Mouse (Mus musculus) heart, embryonic 13.5 days (tissue): Measurements from ENCODE around the gene Ephb4. TPM values are rescaled to one million over a fixed set of nuclear protein-coding genes. Genes with fewer than 3 reads are reported as not detected.
A peak's percentile ranks its signal among the peaks of the same experiment; 100 is the strongest.

Source experiments
- ATAC-seq: fragments of 200-750 bp; cut with Nextera tagmentation; 2 replicates; pipeline ENCODE4 v1.8.0; 2017; ENCODE audit warnings: moderate TSS enrichment; ENCODE audit not compliant: insufficient number of reproducible peaks, low FRiP score, low TSS enrichment; ENCODE audit errors: extremely low read depth
- H3K27ac ChIP-seq: fragments of 300-500 bp; sonication (generic); replicated peaks from 2 replicates; pipeline ENCODE4 v1.5.1; 2015; ENCODE audit warnings: moderate library complexity, mild to moderate bottlenecking, inconsistent platforms
- H3K27me3 ChIP-seq: fragments of 300-500 bp; sonication (generic); replicated peaks from 2 replicates; pipeline ENCODE4 v1.6.1; 2015; ENCODE audit warnings: mild to moderate bottlenecking, inconsistent platforms
- H3K36me3 ChIP-seq: fragments of 300-500 bp; sonication (generic); 2 replicates; pipeline ENCODE4 v1.6.1; 2015; ENCODE audit warnings: mild to moderate bottlenecking, inconsistent platforms
- H3K4me1 ChIP-seq: fragments of 300-500 bp; sonication (generic); 2 replicates; pipeline ENCODE4 v1.6.1; 2015; ENCODE audit warnings: inconsistent platforms
- H3K4me2 ChIP-seq: fragments of 300-500 bp; sonication (generic); 2 replicates; pipeline ENCODE4 v1.6.1; 2015; ENCODE audit warnings: inconsistent platforms, mild to moderate bottlenecking, moderate library complexity
- H3K4me3 ChIP-seq: fragments of 300-500 bp; sonication (generic); 2 replicates; pipeline ENCODE4 v1.5.1; 2015; ENCODE audit warnings: moderate library complexity, mild to moderate bottlenecking, inconsistent platforms
- H3K9ac ChIP-seq: fragments of 300-500 bp; sonication (generic); 2 replicates; pipeline ENCODE4 v1.6.1; 2015; ENCODE audit warnings: inconsistent platforms, mild to moderate bottlenecking, moderate library complexity
- H3K9me3 ChIP-seq: fragments of 300-500 bp; sonication (generic); 2 replicates; pipeline ENCODE4 v1.6.1; 2016; ENCODE audit warnings: inconsistent platforms
- WGBS: fragments of 180-500 bp; shearing (Covaris S2); methylation state at CpG from one replicate; pipeline ENCODE4 v1.1.7; 2015; ENCODE audit warnings: mixed read lengths; 5-methylcytosine and 5-hydroxymethylcytosine counted together
- polyA plus RNA-seq: library from polyadenylated mRNA; unstranded; fragments of >200 nt; fragmentation: Nextera tagmentation; extraction: Ambion mirVana; gene quantifications from 2 replicates; pipeline ENCODE4 v1.2.1, GENCODE M21; 2015

The Ephb4 gene
- polyA plus RNA-seq, 1 experiment from 2014 or later = 37.6 TPM

GRCm38 (mm10) chr5:137347856-137348255, 2.1 kb upstream of the Ephb4 start:
- peak overlapping the region; percentile 70 for H3K4me2 ChIP-seq
- H3K27ac ChIP-seq = peak overlapping the region; percentile 98
- no peaks in the 10 kb centered on the region for H3K27me3 ChIP-seq
- H3K4me3 ChIP-seq = peak overlapping the region; percentile 76
- ATAC-seq = no peak
- no peaks in the 10 kb centered on the region; the same call in 1 of the 2 replicates for H3K9me3 ChIP-seq
- 17% methylated on average over 7 of the region's 7 CpGs for WGBS
- H3K36me3 ChIP-seq = peaks cover 5% of the 10 kb centered on the region; the same call in 1 of the 2 replicates
- H3K9ac ChIP-seq = peak overlapping the region; percentile 83
- peaks cover 53% of the 10 kb centered on the region for H3K4me1 ChIP-seq

- under 1% methylated on average over 33 of the region's 33 CpGs for WGBS
- peaks cover 60% of the 10 kb centered on the region for H3K4me1 ChIP-seq
These were observed 1.2 kb upstream of the Ephb4 start for GRCm38 (mm10) chr5:137348482-137349383.

GRCm38 (mm10) chr5:137350205-137351057, 522 bp downstream of the Ephb4 start:
- no peaks in the 10 kb centered on the region for H3K27me3 ChIP-seq
- H3K27ac ChIP-seq = peak overlapping the region; percentile 98
- peaks cover 29% of the 10 kb centered on the region for H3K36me3 ChIP-seq
- H3K4me1 ChIP-seq = peaks cover 70% of the 10 kb centered on the region
- no peaks in the 10 kb centered on the region for H3K9me3 ChIP-seq
- WGBS = under 1% methylated on average over 54 of the region's 55 CpGs
- ATAC-seq = peak; percentile 18; the same call in 1 of the 2 replicates
- H3K4me2 ChIP-seq = peak overlapping the region; percentile 70
- H3K9ac ChIP-seq = peak overlapping the region; percentile 94
- peak overlapping the region; percentile 76 for H3K4me3 ChIP-seq

More at GRCm38 (mm10) chr5:137348482-137349383, 1.2 kb upstream of the Ephb4 start:
- peak overlapping the region; percentile 98 for H3K27ac ChIP-seq
- peaks cover 12% of the 10 kb centered on the region for H3K36me3 ChIP-seq
- no peaks in the 10 kb centered on the region; the same call in 1 of the 2 replicates for H3K9me3 ChIP-seq
- peak overlapping the region; percentile 83 for H3K9ac ChIP-seq
- peak; percentile 21; the same call in 1 of the 2 replicates for ATAC-seq
- no peaks in the 10 kb centered on the region for H3K27me3 ChIP-seq
- H3K4me3 ChIP-seq = peak overlapping the region; percentile 76
- peak overlapping the region; percentile 70 for H3K4me2 ChIP-seq

- Histone ChIP-seq H3K27me3 (no peaks in the 10 kb centered on the region), H3K9me3 (no peaks in the 10 kb centered on the region), H3K9ac (peak overlapping the region; percentile 94), H3K4me2 (peak overlapping the region; percentile 70), H3K36me3 (peaks cover 34% of the 10 kb centered on the region), H3K4me3 (peak overlapping the region; percentile 76), H3K27ac (peak overlapping the region; percentile 98), H3K4me1 (peaks cover 64% of the 10 kb centered on the region)
- WGBS = 2% methylated on average over 8 of the region's 8 CpGs
- ATAC-seq = no peak
These were observed 1.1 kb downstream of the Ephb4 start for GRCm38 (mm10) chr5:137351058-137351380.

GRCm38 (mm10) chr5:137351394-137351793, 1.5 kb downstream of the Ephb4 start:
- H3K9me3 ChIP-seq = no peaks in the 10 kb centered on the region
- ATAC-seq = no peak

GRCm38 (mm10) chr5:137352011-137352975, 2.4 kb downstream of the Ephb4 start:
- peak overlapping the region; percentile 94 for H3K9ac ChIP-seq
- no peak for ATAC-seq
- peaks cover 46% of the 10 kb centered on the region for H3K36me3 ChIP-seq
- peak overlapping the region; percentile 98 for H3K27ac ChIP-seq
- H3K4me2 ChIP-seq = peak overlapping the region; percentile 70
- no peaks in the 10 kb centered on the region for H3K27me3 ChIP-seq
- WGBS = 16% methylated on average over 16 of the region's 16 CpGs
- H3K4me1 ChIP-seq = peaks cover 52% of the 10 kb centered on the region
- H3K9me3 ChIP-seq = no peaks in the 10 kb centered on the region
- H3K4me3 ChIP-seq = peak overlapping the region; percentile 76

More at GRCm38 (mm10) chr5:137351394-137351793, 1.5 kb downstream of the Ephb4 start:
- WGBS = 10% methylated on average over 4 of the region's 4 CpGs
- peak overlapping the region; percentile 70 for H3K4me2 ChIP-seq
- peak overlapping the region; percentile 76 for H3K4me3 ChIP-seq
- peak overlapping the region; percentile 94 for H3K9ac ChIP-seq
- no peaks in the 10 kb centered on the region for H3K27me3 ChIP-seq
- H3K4me1 ChIP-seq = peaks cover 60% of the 10 kb centered on the region
- peak overlapping the region; percentile 98 for H3K27ac ChIP-seq
- peaks cover 38% of the 10 kb centered on the region for H3K36me3 ChIP-seq

- Histone ChIP-seq H3K27me3 (no peaks in the 10 kb centered on the region), H3K4me2 (peak overlapping the region; percentile 70), H3K9ac (0 out of 2 replicates have a peak overlapping the region, but pooled peaks have one; percentile 24), H3K27ac (no peak overlapping the region), H3K4me1 (peaks cover 42% of the 10 kb centered on the region), H3K36me3 (peaks cover 64% of the 10 kb centered on the region), H3K4me3 (peak overlapping the region; percentile 13), H3K9me3 (no peaks in the 10 kb centered on the region)
- WGBS = 78% methylated on average over 17 of the region's 17 CpGs
- no peak for ATAC-seq
These were observed 4.2 kb downstream of the Ephb4 start for GRCm38 (mm10) chr5:137354091-137354490.

GRCm38 (mm10) chr5:137358382-137358781, 8.5 kb downstream of the Ephb4 start:
- H3K4me2 ChIP-seq = no peak overlapping the region
- H3K4me3 ChIP-seq = no peak overlapping the region
- H3K27me3 ChIP-seq = no peaks in the 10 kb centered on the region
- H3K27ac ChIP-seq = no peak overlapping the region
- no peak for ATAC-seq
- 31% methylated on average over 7 of the region's 7 CpGs for WGBS
- no peak overlapping the region for H3K9ac ChIP-seq
- peaks cover 19% of the 10 kb centered on the region for H3K4me1 ChIP-seq
- no peaks in the 10 kb centered on the region for H3K9me3 ChIP-seq
- peaks cover 97% of the 10 kb centered on the region for H3K36me3 ChIP-seq

GRCm38 (mm10) chr5:137369665-137370064, 19.8 kb downstream of the Ephb4 start:
- no peak overlapping the region for H3K4me3 ChIP-seq
- no peak overlapping the region for H3K4me2 ChIP-seq
- no peak overlapping the region for H3K27ac ChIP-seq
- WGBS = 90% methylated on average over 11 of the region's 11 CpGs
- no peak for ATAC-seq
- H3K9me3 ChIP-seq = no peaks in the 10 kb centered on the region
- H3K36me3 ChIP-seq = peaks cover 100% of the 10 kb centered on the region
- H3K27me3 ChIP-seq = no peaks in the 10 kb centered on the region
- H3K4me1 ChIP-seq = no peaks in the 10 kb centered on the region
- H3K9ac ChIP-seq = no peak overlapping the region

- ATAC-seq = no peak
These were observed 23.6 kb downstream of the Ephb4 start for GRCm38 (mm10) chr5:137373371-137373950.

More at GRCm38 (mm10) chr5:137373371-137373950, 23.6 kb downstream of the Ephb4 start:
- H3K9ac ChIP-seq = no peak overlapping the region
- H3K27me3 ChIP-seq = no peaks in the 10 kb centered on the region
- WGBS = 77% methylated on average over 12 of the region's 12 CpGs
- no peak overlapping the region for H3K4me3 ChIP-seq
- no peak overlapping the region for H3K27ac ChIP-seq
- no peaks in the 10 kb centered on the region for H3K9me3 ChIP-seq
- no peak overlapping the region for H3K4me2 ChIP-seq
- peaks cover 76% of the 10 kb centered on the region for H3K36me3 ChIP-seq
- H3K4me1 ChIP-seq = peaks cover 30% of the 10 kb centered on the region
